Mouse (Mus musculus) adipocyte (in vitro differentiated cells): Measurements from ENCODE around the gene Tmsb15b1.
"Not testable (repeated sequence)": the region's sequence is repeated elsewhere in the genome, so short reads cannot be mapped to it uniquely, and the experiment has no call there.

ENCODE experiments used
- DNase-seq: peaks from one replicate; pipeline ENCODE4 v3.0.0-alpha.2; 2016; ENCODE audit warnings: low spot score

The Tmsb15b1 gene

GRCm38 (mm10) chrX:136976424-136977084 is at the start of gene Tmsb15b1, which contains the start of gene Tmsb15l:
Tmsb15b1 (minus strand) TSS chrX:136976874.
Tmsb15l (minus strand) TSS chrX:136976869.
- DNase-seq = no peak

- DNase-seq = peak; percentile 81
Measured at GRCm38 (mm10) chrX:137019310-137019709, 42.6 kb upstream of the Tmsb15b1 start.

GRCm38 (mm10) chrX:137017668-137018067 is 41.0 kb upstream of the Tmsb15b1 start:
- DNase-seq = no peak

GRCm38 (mm10) chrX:137015099-137015709 is 38.5 kb upstream of the Tmsb15b1 start:
- peak; percentile 71 for DNase-seq

GRCm38 (mm10) chrX:136996256-136996655 is 19.6 kb upstream of the Tmsb15b1 start:
- no peak for DNase-seq

GRCm38 (mm10) chrX:136993641-136994040 is 17.0 kb upstream of the Tmsb15b1 start:
- DNase-seq = no peak

GRCm38 (mm10) chrX:136992978-136993547 is 16.4 kb upstream of the Tmsb15b1 start, which contains the start of gene Zcchc18:
Zcchc18 (plus strand) TSS chrX:136993155.
- no peak for DNase-seq

GRCm38 (mm10) chrX:136992191-136992965 is 15.7 kb upstream of the Tmsb15b1 start:
- no peak for DNase-seq

GRCm38 (mm10) chrX:136991274-136991673 is 14.6 kb upstream of the Tmsb15b1 start:
- no peak for DNase-seq

GRCm38 (mm10) chrX:136986039-136986438 is 9.4 kb upstream of the Tmsb15b1 start:
- no peak for DNase-seq

GRCm38 (mm10) chrX:136978616-136979015 is 1.9 kb upstream of the Tmsb15b1 start:
- DNase-seq = peak; percentile 3

- DNase-seq = not testable (repeated sequence)
Measured at GRCm38 (mm10) chrX:136975397-136975796, 1.3 kb downstream of the Tmsb15b1 start, which contains the start of gene Tmsb15b2. Tmsb15b2 (minus strand) TSS chrX:136975497.

GRCm38 (mm10) chrX:136959688-136960087 is 17.0 kb downstream of the Tmsb15b1 start:
- DNase-seq = peak; percentile 11

- DNase-seq = not testable (repeated sequence)
Measured at GRCm38 (mm10) chrX:136958300-136958699, 18.4 kb downstream of the Tmsb15b1 start.

GRCm38 (mm10) chrX:136957583-136958279 is 18.9 kb downstream of the Tmsb15b1 start:
- DNase-seq = not testable (repeated sequence)

- no peak for DNase-seq
Measured at GRCm38 (mm10) chrX:136937985-136938384, 38.7 kb downstream of the Tmsb15b1 start.

- DNase-seq = no peak
Measured at GRCm38 (mm10) chrX:136927031-136927430, 49.6 kb downstream of the Tmsb15b1 start, which contains the start of gene H2bfm. H2bfm (plus strand) TSS chrX:136927325.

- no peak for DNase-seq
Measured at GRCm38 (mm10) chrX:136925863-136926262, 50.8 kb downstream of the Tmsb15b1 start.
